In the genomic region with DNA sequence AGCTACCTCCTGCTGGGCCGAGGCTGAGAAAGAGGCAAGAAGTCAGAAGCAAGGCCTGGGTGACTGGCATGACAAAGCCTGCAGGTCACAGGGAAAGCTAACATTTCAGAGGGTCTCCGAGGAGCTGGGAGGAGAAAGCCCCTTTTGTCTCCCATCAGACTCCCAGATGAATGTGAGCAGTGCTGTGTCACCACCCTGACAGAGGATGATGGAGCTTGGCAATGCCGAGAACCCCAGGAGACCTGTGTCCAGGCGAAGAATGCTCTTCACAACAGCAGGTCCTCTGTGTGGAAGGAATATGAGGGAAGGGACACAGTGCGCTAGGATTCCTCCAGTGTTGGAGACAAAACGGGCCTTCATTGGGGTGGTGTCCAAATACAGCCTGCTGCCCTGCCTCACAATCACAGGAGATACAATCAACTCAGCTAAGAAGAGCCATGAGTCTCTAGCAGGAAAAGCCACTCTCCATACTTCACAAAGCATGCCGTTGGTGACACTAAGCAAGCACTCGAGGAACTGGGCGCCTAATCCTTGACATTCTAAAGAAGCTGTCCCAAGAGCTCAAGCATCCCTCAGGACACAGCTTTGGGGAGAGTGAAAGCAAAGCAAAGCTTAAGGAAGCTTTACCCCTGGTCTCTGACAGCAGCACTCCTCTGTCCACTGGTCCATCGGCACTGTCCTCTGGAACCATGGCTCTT, we compare ENCODE assay signal across 19 mouse cellular contexts. TPM values are rescaled to one million over a fixed set of nuclear protein-coding genes. Genes with fewer than 3 reads are reported as not detected.
DNase-seq lines count a peak whose midpoint lies in the region; ATAC-seq and TF ChIP-seq lines count a peak whose summit lies in the region.
"Had no signal": no experiment of that assay in that cellular context is flagged by ENCODE, and none has a peak within 500 bp of the region (broad histone marks: within the 10 kb centered on the region; RNA-seq: fewer than 3 reads in every experiment).

No protein-coding gene starts in this region.

- no peak overlapping the region for H3K4me3 ChIP-seq in hindbrain, embryonic 11.5 days (ENCODE audit: low read depth, low read length)
- no peak overlapping the region for H3K4me3 ChIP-seq in liver, embryonic 12.5 days
- H3K4me3 ChIP-seq: heart, adult 2 months; heart, embryonic 15.5 days had no signal

- no peaks in the 10 kb centered on the region for H3K4me1 ChIP-seq in hindbrain, embryonic 11.5 days (replicated peaks; ENCODE audit: control insufficient read depth, insufficient read depth, low read length)
- H3K4me1 ChIP-seq in liver, embryonic 12.5 days, result peaks cover 24% of the 10 kb centered on the region
- H3K4me1 ChIP-seq: heart, embryonic 15.5 days had no signal

- H3K36me3 ChIP-seq in hindbrain, embryonic 11.5 days (ENCODE audit: control insufficient read depth, insufficient read depth, low read length), result peaks cover 2% of the 10 kb centered on the region; the same call in 1 of the 2 replicates
- peaks cover 81% of the 10 kb centered on the region for H3K36me3 ChIP-seq in liver, embryonic 12.5 days
- H3K36me3 ChIP-seq: heart, embryonic 15.5 days had no signal

- intact Hi-C loops in left cerebral cortex, postnatal 4 days (cut with DNase I), result no loop called here
- intact Hi-C loops in gastrocnemius, postnatal 14 days (cut with DNase I; ENCODE audit: low total_unique reads), result no loop called here

- H3K27ac ChIP-seq in hindbrain, embryonic 11.5 days (ENCODE audit: low read depth, low read length), result peak overlapping the region; percentile 43; the same call in 1 of the 2 replicates
- H3K27ac ChIP-seq in liver, embryonic 12.5 days, result no peak overlapping the region
- H3K27ac ChIP-seq: heart, adult 2 months; heart, embryonic 15.5 days had no signal

- no peak overlapping the region for H3K9ac ChIP-seq in hindbrain, embryonic 11.5 days (ENCODE audit: low read depth, low read length)
- no peak overlapping the region; the same call in 1 of the 2 replicates for H3K9ac ChIP-seq in liver, embryonic 12.5 days
- H3K9ac ChIP-seq: heart, embryonic 15.5 days had no signal

- ATAC-seq in hindbrain, embryonic 11.5 days (ENCODE audit: low FRiP score), result no peak
- ATAC-seq in liver, embryonic 12.5 days, result no peak

- no peak overlapping the region for H3K4me2 ChIP-seq in hindbrain, embryonic 11.5 days (replicated peaks; ENCODE audit: low read depth, low read length)
- H3K4me2 ChIP-seq in liver, embryonic 12.5 days, result no peak overlapping the region
- H3K4me2 ChIP-seq: heart, embryonic 15.5 days had no signal

- peak; percentile 44 for DNase-seq in left cerebral cortex, postnatal 4 days
- DNase-seq in left cerebral cortex, adult 9 months (ENCODE audit: low spot score in 2 of 2), result no peak
- DNase-seq in brain, embryonic 14.5 days (ENCODE audit: low read depth), result peak; percentile 30
- DNase-seq in hindbrain, embryonic 11.5 days (ENCODE audit: low spot score), result peak; percentile 36
- peak; percentile 8 for DNase-seq in lung, postnatal 14 days
- DNase-seq in ovary, adult 18-20 months (ENCODE audit: low spot score), result no peak
- no peak for DNase-seq in gastrocnemius, postnatal 14 days
- DNase-seq: adrenal gland, adult 2 months; cerebellum, adult 18-20 months; gastrocnemius, postnatal 10 days; heart, adult 2 months; kidney, adult 18-20 months; kidney, postnatal 25 days; retina, postnatal 1 day had no signal

- no peaks in the 10 kb centered on the region for H3K9me3 ChIP-seq in hindbrain, embryonic 11.5 days (ENCODE audit: control insufficient read depth, low read length)
- no peaks in the 10 kb centered on the region for H3K9me3 ChIP-seq in liver, embryonic 12.5 days (replicated peaks)
- H3K9me3 ChIP-seq: heart, embryonic 15.5 days had no signal

- TF ChIP-seq POLR2A in brain, embryonic 14.5 days (IDR thresholded peaks at IDR 0.05; ENCODE audit: borderline replicate concordance, extremely low read depth, insufficient read depth, insufficient read length, poor library complexity, severe bottlenecking), result no peak

- 29% methylated on average over 10 of the region's 10 CpGs for WGBS in hindbrain, embryonic 11.5 days
- 72% methylated on average over 10 of the region's 10 CpGs for WGBS in liver, embryonic 12.5 days (ENCODE audit: insufficient replicate concordance)

- H3K27me3 ChIP-seq in hindbrain, embryonic 11.5 days (ENCODE audit: control insufficient read depth, insufficient read depth, low read length), result no peaks in the 10 kb centered on the region
- no peaks in the 10 kb centered on the region for H3K27me3 ChIP-seq in liver, embryonic 12.5 days (replicated peaks)
- H3K27me3 ChIP-seq: CH12.LX; heart, embryonic 15.5 days had no signal

- TF ChIP-seq CTCF in brain, embryonic 14.5 days (IDR thresholded peaks at IDR 0.05; ENCODE audit: borderline replicate concordance, extremely low read depth, insufficient read depth, insufficient read length), result no peak

RNA-seq across cellular contexts. Expression of gene Tecta, which starts 27.1 kb away (rescaled TPM):
- 1 to 10 TPM in 1 of 2 experiments, under 1 TPM in 1; 0.70 to 1.1 TPM for total RNA-seq in left cerebral cortex, postnatal 4 days (2021)
- 0.63 and 0.71 TPM in 2 replicates for polyA plus RNA-seq in brain, embryonic 14.5 days (2012; rRNA removed)
- 0.71 and 0.88 TPM in 2 replicates for polyA plus RNA-seq in hindbrain, embryonic 11.5 days (2014; fragmentation: Nextera tagmentation; extraction: Ambion mirVana)
- 0.06 and 0.07 TPM in 2 replicates for polyA plus RNA-seq in liver, embryonic 12.5 days (2016; fragmentation: Nextera tagmentation; extraction: Ambion mirVana)
- under 1 TPM; 0.11 to 0.27 TPM for total RNA-seq in gastrocnemius, postnatal 14 days (2021)
- total RNA-seq: megakaryocyte-erythroid progenitor cell, adult 5-6 weeks; neutrophil, adult 5-6 weeks had no signal

Comparison
In these comparisons a context has a peak if more than half of its experiments do, and no peak if none do; other contexts are left out.
1. DNase-seq: peak in left cerebral cortex, postnatal 4 days (single experiment), brain, embryonic 14.5 days (single experiment), hindbrain, embryonic 11.5 days (single experiment) and lung, postnatal 14 days (single experiment); none in left cerebral cortex, adult 9 months (0 of 2), ovary, adult 18-20 months (single experiment) and gastrocnemius, postnatal 14 days (single experiment).